Mouse (Mus musculus) lung, postnatal 4 days (tissue): ENCODE measurements around the gene Mypop.

Experiments
- DNase-seq, 2 experiments: peaks; one replicate each; pipeline ENCODE4 v3.0.0; 2021

Mypop gene

GRCm38 (mm10) chr7:18990601-18991295, at the start of gene Mypop:
TSS of gene Mypop (plus strand) at chr7:18991245.
- DNase-seq = peak; percentile 99 to 100

DNA sequence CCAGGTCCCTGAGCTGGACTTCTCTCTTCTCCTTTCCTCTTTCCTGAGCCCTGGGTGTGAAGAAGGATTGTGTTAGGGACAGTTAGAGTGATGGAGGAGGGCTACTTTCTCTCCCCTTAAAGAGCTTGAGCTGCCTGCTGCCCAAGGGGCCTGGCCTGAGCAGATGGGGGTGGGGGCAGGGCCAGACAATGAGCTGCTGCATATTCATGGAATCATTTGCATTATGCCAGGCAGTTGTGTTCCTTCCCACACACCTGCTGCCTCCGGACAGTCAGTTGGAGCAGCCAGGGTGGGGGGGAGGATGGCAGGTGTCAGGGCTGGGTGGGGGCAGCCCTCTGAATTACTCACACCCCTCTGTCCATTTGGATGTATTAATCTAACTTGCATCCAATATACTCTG, 48.7 kb upstream of the Mypop start:
- DNase-seq = no peak

DNA sequence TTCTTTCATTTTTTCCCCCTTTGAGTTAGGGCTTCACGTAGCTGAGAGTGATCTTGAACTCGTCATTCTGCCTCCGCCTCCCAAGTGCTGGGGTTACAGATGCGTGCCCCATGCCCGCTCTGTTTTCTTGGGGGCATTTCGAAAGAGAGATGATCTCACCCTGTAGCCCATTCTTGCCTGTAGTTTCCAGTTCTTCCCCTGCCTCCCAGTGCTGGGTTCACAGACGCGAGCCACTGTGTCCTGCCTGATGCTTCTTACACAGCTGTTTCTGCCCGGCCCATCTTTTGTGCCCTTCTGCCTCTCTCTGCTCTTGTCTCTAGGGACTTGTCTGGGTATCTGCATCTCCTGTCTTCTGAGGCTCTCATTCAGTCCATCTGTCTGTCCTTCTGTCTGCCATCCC, 48.2 kb upstream of the Mypop start:
- no peak for DNase-seq

DNA sequence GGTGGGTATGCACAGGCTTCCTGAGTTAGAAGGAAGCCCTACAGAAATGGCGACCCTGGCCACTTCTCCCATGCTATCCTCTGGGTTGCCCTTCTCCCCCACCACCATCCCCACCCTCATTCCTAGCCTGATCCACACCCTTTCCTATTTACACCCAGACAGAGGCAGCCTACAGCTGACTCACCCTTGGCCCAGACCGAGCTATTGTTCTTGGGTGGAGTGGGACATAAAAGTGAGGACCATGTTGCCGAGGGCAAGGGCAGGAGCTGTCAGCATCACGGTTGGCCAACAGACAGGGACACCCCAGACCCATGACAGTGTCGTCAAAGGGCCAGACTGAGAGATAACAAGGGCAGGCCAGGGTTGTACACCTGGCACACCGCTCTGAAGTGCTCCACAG, 42.9 kb upstream of the Mypop start:
- DNase-seq = peak; percentile 72 to 87

- DNase-seq = no peak
Measured at GRCm38 (mm10) chr7:18949781-18950522, 41.1 kb upstream of the Mypop start.

DNA sequence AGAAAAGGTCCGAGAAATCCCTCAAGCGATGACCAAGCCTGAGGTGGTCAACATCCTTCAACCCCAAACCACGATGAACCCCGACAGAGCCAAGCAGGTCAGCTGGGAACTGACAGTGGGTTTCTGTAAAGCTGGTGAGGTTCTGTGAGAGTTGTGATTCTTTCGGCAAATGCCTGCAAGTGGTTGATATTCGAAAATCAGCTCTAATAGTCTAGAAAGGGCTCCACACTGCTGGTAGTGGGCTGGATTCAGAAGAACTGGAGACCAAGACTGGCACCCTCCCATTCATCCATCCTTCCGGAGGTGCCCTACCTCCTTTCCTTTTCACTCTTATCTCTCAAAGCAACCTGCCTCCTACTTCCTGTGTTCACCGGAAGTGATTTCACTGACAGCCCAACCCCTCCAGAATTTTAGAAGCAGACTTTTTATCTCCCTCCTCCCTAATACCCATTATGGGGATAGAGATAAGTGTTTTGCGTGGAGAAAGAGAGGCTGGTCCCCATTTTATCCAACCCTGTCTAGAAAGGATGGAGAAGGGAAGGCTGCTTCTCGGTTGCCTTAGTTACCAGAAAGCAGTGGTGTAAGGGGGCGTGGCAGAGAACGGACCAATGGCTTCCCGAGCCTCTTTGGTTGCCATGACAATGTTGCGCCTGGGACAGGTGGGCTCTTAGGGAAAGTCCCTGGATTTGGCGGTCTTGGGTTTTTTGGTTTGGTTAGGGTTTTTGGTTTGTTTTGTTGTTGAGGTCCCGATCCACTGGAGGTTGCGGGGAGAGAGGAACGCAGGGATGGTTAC, 40.3 kb upstream of the Mypop start:
- peak in 1 of 2 experiments; percentile 13 for DNase-seq

DNA sequence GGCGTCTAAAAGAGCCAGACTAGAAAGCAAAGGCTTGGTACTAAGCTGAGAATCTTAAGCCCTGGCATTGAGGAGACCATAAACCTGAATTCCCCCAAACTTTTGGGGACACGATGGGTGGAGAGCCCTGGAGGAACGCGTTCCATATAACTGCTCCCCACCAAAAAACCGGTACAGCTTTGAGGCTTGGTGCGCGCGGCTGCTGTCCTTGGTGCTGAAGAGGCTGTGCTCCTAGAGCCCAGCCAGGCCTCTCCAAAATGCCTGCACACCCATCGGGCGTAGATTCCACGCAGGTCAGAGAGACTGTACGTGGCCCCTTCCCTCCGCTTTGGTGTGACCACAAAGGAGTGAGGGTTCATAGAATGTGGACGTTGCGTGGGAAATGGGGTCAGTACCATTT, 39.6 kb upstream of the Mypop start:
- DNase-seq = peak; percentile 47 to 62

DNA sequence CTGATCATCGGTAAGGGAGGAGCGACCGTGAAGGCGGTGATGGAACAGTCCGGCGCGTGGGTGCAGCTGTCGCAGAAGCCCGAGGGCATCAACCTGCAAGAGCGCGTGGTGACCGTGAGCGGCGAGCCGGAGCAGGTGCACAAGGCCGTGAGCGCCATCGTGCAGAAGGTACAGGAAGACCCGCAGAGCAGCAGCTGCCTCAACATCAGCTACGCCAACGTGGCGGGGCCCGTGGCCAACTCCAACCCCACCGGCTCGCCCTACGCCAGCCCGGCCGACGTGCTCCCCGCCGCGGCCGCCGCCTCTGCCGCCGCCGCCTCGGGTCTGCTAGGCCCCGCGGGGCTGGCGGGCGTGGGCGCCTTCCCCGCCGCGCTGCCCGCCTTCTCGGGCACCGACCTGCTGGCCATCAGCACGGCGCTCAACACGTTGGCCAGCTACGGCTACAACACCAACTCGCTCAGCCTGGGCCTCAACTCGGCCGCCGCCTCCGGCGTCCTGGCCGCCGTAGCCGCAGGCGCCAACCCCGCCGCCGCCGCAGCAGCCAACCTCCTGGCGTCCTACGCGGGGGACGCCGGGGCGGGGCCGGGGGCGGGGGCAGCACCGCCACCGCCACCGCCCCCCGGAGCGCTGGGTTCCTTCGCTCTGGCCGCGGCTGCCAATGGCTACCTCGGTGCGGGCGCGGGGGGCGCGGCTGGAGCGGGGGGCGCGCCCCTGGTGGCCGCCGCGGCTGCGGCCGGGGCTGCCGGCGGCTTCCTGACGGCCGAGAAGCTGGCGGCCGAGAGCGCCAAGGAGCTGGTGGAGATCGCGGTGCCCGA, 33.3 kb upstream of the Mypop start:
- DNase-seq = peak; percentile 71 to 87

GRCm38 (mm10) chr7:18958384-18958766, 32.7 kb upstream of the Mypop start:
- DNase-seq = no peak

- peak; percentile 72 to 73 for DNase-seq
Measured at GRCm38 (mm10) chr7:18959446-18959845, 31.6 kb upstream of the Mypop start.

DNA sequence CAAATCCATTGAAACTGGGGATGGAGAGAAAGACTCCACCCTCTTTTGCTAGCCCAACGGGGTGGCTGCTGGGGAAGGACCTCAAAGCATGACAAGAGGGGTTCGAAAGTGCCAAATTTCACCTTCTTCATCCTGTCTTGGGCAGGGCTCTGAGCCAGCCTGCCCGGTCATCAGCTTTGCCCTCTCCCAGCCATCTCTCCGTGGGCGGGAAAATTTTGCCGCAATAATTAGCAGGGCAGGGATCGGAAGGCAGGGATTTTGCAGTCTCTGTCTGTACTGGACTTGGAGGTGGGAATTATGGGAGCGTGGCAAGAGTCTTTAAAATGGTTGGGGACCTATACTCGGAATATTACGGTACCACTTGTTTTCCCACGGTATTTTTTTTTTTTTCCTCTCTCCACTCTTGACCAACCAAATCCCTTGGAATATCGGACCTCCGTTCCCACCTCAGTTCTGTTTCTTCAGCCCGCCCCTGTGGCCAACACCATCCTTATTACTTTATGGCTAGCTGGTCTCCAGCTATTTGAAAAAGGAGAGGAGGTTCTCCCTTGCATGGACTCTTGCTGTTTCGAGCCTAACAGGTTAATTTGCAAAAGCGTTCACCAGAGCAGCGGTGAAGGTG, 28.8 kb upstream of the Mypop start:
- DNase-seq = no peak

DNA sequence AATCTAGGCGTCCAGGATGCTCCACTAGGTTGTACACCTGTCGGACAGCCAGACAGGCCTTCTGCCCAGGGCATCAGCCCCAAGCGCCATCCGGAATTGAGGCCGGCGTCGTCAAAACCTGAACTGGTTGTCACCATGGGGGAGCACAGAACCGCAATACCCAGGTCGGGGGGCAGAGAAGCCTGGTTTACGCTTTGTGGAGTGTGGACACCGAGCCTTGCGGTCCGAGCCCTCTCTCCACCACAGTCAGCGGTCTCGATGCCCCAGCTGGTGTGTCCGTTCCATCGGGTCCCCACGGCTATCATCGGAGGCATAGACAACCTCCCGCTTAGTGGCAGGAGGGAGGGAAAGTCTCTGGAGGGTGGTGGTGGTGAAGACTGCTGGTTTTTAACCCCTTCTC, 28.2 kb upstream of the Mypop start:
- no peak for DNase-seq

DNA sequence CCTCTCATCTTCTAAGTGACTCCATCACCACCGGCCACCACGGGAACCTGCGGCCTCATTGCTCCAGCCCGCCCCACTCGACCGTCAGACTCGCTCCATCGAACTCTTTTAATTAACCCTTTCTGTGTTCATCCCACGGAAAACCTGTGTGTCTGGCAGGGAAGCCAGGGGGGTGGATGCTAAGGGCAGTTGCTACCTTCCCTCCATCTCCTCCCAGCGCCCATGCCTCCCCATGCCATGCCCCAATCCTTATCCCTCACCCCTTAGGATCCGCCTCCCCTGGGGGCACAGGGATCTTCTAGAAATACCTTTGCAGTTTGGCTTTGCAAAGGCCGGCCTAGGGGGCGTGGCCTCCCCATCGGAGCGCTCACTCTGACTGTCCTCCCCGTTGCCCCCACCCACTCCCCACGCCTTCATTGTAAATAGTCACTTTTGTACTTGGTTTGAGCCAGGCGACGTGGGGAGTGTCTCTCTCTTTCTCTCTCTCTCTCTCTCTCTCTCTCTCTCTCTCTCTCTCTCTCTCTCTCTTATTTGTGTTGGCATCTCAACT, 27.7 kb upstream of the Mypop start:
- no peak for DNase-seq

DNA sequence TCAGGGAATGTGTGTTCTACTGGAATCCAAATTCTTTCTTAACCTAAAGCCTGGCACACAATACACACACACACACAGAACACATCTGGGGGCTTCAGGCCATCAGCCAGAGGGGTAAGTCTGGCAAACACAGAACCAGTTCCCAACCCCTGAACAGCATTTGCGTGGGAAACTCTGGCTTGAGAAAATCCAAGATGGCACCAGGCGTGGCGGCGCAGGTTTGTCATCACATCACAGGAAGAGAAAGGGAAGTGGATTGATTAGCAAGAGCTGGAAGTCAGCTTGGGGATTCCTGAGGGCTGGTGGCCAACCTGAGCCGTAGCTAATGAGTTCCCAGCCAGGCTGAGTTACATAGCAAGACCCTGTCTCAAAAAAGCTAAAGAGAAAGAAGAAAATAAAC, 25.7 kb upstream of the Mypop start:
- DNase-seq = no peak

GRCm38 (mm10) chr7:18967603-18968002, 23.4 kb upstream of the Mypop start:
- DNase-seq = no peak

DNA sequence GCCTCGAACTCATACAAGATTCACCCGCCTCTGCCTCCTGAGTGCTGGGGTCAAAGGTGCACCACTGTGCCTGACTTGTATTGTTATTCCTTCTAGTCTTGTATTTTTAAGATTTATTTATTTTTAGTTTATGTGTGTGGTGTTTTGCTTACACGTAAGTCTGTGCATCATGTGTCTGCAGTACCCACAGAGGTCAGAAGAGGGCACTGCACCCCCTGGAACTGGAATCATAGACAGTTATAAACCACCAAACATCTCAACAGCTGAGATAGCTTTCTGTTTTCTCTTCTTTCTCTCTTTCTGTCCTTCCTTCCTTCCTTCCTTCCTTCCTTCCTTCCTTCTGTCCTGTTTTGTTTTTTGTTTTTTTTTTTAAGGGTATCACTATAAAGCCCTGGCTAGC, 20.1 kb upstream of the Mypop start:
- no peak for DNase-seq

- DNase-seq = no peak
Measured at GRCm38 (mm10) chr7:18978381-18978780, 12.7 kb upstream of the Mypop start.

DNA sequence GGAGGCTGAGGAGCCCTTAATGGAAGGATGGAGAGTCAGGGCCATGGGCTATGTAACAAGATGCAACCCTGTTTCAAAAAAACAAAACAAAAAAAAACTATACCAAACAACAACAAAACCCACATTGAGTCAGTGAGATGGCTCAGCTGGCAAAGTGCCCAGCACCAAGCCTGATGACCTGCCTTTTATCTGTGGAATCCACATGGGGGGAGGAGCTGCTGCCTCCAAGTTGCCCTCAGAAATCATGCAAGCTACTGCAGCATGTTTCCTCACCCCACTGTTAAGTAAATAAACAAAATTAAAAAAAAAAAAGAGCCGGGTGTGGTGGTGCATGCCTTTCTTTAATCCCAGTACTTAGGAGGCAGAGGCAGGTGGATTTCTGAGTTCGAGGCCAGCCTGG, 4.5 kb upstream of the Mypop start:
- DNase-seq = no peak

GRCm38 (mm10) chr7:18987100-18987499, 3.9 kb upstream of the Mypop start, which contains the start of gene Nanos2:
TSS of gene Nanos2 (plus strand) at chr7:18987400.
- no peak for DNase-seq

DNA sequence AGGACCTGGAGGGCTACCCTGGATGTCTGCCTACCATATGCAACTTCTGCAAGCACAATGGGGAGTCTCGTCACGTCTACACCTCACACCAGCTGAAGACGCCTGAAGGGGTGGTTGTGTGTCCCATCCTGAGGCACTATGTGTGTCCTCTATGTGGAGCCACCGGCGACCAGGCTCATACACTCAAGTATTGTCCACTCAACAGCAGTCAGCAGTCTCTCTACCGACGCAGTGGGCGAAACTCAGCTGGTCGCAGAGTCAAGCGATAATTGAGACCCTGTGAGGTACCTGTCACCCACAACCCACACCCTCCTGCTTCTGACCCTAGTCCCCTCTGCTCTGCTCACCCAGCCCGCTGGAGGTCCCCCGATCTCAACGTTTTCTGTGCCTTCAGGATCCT, 3.3 kb upstream of the Mypop start:
- DNase-seq = no peak

- no peak for DNase-seq
Measured at GRCm38 (mm10) chr7:18988780-18989179, 2.3 kb upstream of the Mypop start.

- no peak for DNase-seq
Measured at GRCm38 (mm10) chr7:18989995-18990394, 1.1 kb upstream of the Mypop start.
